Mouse (Mus musculus) natural killer cell, adult 2 months (primary cell): ENCODE measurements around the gene Gm13288.
A peak's percentile ranks its signal among the peaks of the same experiment; 100 is the strongest.
"Not testable (repeated sequence)": the region's sequence is repeated elsewhere in the genome, so short reads cannot be mapped to it uniquely, and the experiment has no call there.

Experiments used
- DNase-seq, 2 experiments: peaks; one replicate each; pipeline ENCODE4 v3.0.0; 2022; ENCODE audit warnings: low spot score in 2 of 2

The Gm13288 gene

DNA sequence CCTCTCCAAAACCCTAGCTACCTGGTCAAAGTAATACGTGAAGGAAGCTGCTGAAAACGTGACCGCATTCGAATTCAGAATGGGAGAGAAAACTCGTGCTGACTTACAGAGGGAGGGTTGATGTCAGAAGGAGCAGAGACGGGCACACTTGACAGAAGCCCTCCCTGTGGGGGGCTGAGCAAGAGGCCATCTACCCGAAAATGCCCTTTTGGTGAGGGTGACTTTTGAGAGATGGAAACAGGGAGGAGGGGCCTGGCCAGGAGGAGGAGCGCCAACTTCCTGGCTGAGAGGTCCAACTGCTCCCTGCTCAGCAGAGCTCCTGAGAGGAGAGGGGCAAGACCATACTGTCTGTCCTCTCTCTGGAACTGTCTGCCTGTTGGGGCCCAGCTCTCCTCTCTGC lies at the start of gene Gm13288:
TSS of gene Gm13288 (plus strand) at position 301 of the 400 bp plus-strand sequence.
- DNase-seq = not testable (repeated sequence)

DNA sequence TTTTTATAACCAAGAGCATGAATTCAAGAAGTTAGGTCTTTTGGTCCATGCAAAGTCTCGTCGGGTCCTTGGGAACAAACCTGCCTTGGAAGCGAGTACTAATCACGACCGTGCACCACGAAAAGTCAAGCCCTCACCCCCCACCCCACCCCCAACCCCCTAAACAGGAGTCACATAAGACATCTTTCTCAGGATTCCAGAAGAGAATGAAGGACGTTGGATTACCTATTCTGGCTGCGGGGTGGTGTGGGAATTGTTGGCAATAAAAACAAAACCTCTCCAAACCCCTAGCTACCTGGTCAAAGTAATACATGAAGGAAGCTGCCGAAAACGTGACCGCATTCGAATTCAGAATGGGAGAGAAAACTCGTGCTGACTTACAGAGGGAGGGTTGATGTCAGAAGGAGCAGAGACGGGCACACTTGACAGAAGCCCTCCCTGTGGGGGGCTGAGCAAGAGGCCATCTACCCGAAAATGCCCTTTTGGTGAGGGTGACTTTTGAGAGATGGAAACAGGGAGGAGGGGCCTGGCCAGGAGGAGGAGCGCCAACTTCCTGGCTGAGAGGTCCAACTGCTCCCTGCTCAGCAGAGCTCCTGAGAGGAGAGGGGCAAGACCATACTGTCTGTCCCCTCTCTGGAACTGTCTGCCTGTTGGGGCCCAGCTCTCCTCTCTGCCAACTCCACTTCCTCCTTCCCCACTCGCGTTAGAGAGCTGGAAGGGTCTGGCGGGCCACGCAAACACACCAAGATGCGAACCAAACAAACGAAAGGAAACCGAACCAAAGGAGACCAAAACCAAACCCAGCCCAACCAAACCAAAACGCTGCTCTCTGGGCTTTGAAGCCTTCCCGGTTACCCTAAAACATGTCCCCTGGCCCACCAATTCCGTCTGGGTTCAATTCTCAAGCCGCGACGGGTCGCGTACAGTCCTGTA lies 48.5 kb upstream of the Gm13288 start:
- DNase-seq = peak in 1 of 2 experiments; percentile 20

DNA sequence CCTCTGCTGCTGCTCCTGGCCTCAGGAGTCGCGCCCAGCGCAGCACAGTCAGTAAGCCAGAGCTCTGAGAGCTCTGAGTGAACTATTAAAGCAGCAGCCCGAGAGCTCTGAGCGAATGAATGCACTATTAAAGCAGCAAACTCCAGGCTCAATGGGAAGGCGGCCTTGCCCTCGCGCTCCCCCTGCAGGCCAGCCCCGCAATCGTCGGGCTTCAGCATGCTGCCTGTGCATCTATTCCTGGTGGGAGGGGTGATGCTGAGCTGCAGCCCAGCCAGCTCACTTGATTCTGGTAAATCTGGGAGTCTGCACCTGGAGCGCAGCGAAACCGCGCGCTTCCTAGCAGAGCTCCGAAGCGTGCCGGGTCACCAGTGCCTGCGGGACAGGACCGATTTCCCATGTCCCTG lies 47.7 kb upstream of the Gm13288 start:
- peak; percentile 90 to 92 for DNase-seq

DNA sequence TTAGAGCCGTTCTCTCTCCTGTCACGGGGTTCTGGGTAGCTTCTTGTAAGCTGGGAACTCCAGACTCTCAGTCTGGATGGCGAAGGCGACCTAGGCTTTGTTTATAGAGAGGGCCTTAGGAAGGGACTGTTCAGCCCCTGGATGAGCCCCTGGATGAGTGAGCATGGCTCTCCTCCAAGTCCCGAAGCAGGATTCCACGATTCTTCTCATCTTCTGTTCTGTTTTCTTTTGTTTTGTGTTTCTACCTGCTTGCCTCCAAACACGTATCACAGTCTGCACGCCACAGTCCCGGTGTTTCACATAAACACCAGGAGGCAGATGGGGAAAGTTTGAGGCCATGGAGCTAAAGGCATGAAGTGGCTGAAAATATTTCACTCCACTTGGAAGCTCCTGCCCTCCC lies 46.6 kb upstream of the Gm13288 start:
- not testable (repeated sequence) for DNase-seq

DNA sequence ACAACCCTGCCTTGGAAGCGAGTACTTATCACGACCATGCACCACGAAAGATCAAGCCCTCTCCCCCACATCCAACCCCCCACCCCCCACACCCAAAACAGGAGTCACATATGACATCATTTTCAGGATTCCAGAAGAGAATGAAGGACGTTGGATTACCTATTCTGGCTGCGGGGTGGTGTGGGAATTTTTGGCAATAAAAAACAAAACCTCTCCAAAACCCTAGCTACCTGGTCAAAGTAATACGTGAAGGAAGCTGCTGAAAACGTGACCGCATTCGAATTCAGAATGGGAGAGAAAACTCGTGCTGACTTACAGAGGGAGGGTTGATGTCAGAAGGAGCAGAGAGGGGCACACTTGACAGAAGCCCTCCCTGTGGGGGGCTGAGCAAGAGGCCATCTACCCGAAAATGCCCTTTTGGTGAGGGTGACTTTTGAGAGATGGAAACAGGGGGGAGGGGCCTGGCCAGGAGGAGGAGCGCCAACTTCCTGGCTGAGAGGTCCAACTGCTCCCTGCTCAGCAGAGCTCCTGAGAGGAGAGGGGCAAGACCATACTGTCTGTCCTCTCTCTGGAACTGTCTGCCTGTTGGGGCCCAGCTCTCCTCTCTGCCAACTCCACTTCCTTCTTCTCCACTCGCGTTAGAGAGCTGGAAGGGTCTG lies 45.6 kb upstream of the Gm13288 start, which contains the start of gene Gm13283:
TSS of gene Gm13283 (plus strand) at position 510 of the 659 bp plus-strand sequence.
- peak; percentile 22 to 25 for DNase-seq

DNA sequence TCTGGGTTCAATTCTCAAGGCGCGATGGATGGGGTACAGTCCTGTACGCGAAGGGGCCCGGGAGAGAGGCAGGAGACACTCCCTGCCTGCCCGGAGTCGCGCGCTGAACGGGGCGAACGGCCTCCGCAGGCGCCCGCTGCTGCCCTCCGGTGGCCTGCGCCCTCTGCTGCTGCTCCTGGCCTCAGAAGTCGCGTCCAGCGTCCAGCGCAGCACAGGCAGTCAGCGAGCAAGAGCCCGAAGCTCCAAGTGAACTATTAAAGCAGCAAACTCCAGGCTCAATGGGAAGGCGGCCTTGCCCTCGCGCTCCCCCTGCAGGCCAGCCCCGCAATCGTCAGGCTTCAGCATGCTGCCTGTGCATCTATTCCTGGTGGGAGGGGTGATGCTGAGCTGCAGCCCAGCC lies 44.9 kb upstream of the Gm13288 start:
- peak; percentile 63 to 64 for DNase-seq

DNA sequence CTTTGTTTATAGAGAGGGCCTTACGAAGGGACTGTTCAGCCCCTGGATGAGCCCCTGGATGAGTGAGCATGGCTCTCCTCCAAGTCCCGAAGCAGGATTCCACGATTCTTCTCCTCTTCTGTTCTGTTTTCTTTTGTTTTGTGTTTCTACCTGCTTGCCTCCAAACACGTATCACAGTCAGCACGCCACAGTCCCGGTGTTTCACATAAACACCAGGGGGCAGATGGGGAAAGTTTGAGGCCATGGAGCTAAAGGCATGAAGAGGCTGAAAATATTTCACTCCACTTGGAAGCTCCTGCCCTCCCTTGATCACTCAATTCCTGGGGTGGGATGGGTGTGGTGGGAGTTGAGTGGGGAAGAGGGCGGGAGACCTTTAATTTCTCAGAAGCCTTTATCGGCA lies 43.6 kb upstream of the Gm13288 start:
- peak; percentile 57 to 74 for DNase-seq

DNA sequence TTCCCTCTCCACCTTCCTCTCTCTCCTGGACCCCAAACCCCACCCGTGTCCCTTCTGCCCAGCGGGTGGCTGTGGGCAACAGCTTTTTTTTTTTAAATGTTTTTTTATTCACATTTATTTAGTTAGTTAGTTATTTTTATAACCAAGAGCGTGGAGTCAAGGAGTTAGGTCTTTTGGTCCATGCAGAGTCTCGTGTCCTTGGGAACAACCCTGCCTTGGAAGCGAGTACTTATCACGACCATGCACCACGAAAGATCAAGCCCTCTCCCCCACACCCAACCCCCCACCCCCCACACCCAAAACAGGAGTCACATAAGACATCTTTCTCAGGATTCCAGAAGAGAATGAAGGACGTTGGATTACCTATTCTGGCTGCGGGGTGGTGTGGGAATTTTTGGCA lies 43.0 kb upstream of the Gm13288 start:
- DNase-seq = not testable (repeated sequence)

DNA sequence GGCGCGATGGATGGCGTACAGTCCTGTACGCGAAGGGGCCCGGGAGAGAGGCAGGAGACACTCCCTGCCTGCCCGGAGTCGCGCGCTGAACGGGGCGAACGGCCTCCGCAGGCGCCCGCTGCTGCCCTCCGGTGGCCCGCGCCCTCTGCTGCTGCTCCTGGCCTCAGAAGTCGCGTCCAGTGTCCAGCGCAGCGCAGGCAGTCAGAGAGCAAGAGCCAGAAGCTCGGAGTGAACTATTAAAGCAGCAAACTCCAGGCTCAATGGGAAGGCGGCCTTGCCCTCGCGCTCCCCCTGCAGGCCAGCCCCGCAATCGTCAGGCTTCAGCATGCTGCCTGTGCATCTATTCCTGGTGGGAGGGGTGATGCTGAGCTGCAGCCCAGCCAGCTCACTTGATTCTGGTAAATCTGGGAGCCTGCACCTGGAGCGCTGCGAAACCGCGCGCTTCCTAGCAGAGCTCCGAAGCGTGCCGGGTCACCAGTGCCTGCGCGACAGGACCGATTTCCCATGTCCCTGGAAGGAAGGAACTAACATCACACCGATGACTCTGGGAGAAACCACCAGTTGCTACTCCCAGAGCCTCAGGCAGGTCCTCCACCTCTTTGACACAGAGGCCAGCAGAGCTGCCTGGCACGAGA lies 41.8 kb upstream of the Gm13288 start:
- peak; percentile 47 to 52 for DNase-seq

DNA sequence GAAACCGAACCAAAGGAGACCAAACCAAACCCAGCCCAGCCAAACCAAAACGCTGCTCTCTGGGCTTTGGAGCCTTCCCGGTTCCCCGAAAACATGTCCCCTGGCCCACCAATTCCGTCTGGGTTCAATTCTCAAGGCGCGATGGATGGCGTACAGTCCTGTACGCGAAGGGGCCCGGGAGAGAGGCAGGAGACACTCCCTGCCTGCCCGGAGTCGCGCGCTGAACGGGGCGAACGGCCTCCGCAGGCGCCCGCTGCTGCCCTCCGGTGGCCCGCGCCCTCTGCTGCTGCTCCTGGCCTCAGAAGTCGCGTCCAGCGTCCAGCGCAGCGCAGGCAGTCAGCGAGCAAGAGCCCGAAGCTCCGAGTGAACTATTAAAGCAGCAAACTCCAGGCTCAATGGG lies 31.8 kb upstream of the Gm13288 start, which contains the start of gene Gm13290:
TSS of gene Gm13290 (plus strand) at position 301 of the 400 bp plus-strand sequence.
- DNase-seq = not testable (repeated sequence)

DNA sequence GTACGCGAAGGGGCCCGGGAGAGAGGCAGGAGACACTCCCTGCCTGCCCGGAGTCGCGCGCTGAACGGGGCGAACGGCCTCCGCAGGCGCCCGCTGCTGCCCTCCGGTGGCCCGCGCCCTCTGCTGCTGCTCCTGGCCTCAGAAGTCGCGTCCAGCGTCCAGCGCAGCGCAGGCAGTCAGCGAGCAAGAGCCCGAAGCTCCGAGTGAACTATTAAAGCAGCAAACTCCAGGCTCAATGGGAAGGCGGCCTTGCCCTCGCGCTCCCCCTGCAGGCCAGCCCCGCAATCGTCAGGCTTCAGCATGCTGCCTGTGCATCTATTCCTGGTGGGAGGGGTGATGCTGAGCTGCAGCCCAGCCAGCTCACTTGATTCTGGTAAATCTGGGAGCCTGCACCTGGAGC lies 28.7 kb upstream of the Gm13288 start, which contains the start of gene Gm13289:
TSS of gene Gm13289 (plus strand) at position 301 of the 400 bp plus-strand sequence.
- DNase-seq = not testable (repeated sequence)

DNA sequence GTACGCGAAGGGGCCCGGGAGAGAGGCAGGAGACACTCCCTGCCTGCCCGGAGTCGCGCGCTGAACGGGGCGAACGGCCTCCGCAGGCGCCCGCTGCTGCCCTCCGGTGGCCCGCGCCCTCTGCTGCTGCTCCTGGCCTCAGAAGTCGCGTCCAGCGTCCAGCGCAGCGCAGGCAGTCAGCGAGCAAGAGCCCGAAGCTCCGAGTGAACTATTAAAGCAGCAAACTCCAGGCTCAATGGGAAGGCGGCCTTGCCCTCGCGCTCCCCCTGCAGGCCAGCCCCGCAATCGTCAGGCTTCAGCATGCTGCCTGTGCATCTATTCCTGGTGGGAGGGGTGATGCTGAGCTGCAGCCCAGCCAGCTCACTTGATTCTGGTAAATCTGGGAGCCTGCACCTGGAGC lies 25.8 kb upstream of the Gm13288 start, which contains the start of gene Gm13272:
TSS of gene Gm13272 (plus strand) at position 301 of the 400 bp plus-strand sequence.
- not testable (repeated sequence) for DNase-seq

DNA sequence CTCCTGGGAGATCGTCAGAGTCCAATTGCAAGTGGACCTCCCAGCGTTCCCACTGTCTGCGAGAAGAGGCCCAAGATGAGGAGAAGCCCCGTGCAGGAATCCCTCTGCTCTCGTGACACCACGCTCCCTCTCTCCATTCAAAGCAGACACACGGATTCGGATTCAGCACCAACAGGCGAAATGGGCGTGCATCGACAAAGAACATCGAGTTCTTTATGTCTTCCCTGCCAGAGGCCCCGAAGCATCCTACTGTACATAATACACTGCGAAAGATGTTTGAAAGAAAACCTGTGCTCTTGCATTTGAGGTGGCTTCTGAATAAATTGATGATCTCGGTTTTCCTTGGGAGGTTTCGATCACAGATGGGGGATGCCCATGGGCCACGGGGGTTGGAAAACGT lies 25.0 kb upstream of the Gm13288 start:
- DNase-seq = not testable (repeated sequence)

DNA sequence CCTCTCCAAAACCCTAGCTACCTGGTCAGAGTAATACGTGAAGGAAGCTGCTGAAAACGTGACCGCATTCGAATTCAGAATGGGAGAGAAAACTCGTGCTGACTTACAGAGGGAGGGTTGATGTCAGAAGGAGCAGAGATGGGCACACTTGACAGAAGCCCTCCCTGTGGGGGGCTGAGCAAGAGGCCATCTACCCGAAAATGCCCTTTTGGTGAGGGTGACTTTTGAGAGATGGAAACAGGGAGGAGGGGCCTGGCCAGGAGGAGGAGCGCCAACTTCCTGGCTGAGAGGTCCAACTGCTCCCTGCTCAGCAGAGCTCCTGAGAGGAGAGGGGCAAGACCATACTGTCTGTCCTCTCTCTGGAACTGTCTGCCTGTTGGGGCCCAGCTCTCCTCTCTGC lies 23.5 kb upstream of the Gm13288 start, which contains the start of gene Ifnz:
TSS of gene Ifnz (plus strand) at position 301 of the 400 bp plus-strand sequence.
- DNase-seq = not testable (repeated sequence)

DNA sequence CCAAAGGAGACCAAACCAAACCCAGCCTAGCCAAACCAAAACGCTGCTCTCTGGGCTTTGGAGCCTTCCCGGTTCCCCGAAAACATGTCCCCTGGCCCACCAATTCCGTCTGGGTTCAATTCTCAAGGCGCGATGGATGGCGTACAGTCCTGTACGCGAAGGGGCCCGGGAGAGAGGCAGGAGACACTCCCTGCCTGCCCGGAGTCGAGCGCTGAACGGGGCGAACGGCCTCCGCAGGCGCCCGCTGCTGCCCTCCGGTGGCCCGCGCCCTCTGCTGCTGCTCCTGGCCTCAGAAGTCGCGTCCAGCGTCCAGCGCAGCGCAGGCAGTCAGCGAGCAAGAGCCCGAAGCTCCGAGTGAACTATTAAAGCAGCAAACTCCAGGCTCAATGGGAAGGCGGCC lies 23.0 kb upstream of the Gm13288 start:
- DNase-seq = not testable (repeated sequence)

DNA sequence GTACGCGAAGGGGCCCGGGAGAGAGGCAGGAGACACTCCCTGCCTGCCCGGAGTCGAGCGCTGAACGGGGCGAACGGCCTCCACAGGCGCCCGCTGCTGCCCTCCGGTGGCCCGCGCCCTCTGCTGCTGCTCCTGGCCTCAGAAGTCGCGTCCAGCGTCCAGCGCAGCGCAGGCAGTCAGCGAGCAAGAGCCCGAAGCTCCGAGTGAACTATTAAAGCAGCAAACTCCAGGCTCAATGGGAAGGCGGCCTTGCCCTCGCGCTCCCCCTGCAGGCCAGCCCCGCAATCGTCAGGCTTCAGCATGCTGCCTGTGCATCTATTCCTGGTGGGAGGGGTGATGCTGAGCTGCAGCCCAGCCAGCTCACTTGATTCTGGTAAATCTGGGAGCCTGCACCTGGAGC lies 19.9 kb upstream of the Gm13288 start, which contains the start of gene Gm13276:
TSS of gene Gm13276 (plus strand) at position 301 of the 400 bp plus-strand sequence.
- not testable (repeated sequence) for DNase-seq

DNA sequence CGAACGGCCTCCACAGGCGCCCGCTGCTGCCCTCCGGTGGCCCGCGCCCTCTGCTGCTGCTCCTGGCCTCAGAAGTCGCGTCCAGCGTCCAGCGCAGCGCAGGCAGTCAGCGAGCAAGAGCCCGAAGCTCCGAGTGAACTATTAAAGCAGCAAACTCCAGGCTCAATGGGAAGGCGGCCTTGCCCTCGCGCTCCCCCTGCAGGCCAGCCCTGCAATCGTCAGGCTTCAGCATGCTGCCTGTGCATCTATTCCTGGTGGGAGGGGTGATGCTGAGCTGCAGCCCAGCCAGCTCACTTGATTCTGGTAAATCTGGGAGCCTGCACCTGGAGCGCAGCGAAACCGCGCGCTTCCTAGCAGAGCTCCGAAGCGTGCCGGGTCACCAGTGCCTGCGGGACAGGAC lies 16.9 kb upstream of the Gm13288 start, which contains the start of gene Gm13277:
TSS of gene Gm13277 (plus strand) at position 231 of the 400 bp plus-strand sequence.
- peak; percentile 63 to 68 for DNase-seq

DNA sequence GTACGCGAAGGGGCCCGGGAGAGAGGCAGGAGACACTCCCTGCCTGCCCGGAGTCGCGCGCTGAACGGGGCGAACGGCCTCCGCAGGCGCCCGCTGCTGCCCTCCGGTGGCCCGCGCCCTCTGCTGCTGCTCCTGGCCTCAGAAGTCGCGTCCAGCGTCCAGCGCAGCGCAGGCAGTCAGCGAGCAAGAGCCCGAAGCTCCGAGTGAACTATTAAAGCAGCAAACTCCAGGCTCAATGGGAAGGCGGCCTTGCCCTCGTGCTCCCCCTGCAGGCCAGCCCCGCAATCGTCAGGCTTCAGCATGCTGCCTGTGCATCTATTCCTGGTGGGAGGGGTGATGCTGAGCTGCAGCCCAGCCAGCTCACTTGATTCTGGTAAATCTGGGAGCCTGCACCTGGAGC lies 14.1 kb upstream of the Gm13288 start, which contains the start of gene Gm13278:
TSS of gene Gm13278 (plus strand) at position 301 of the 400 bp plus-strand sequence.
- DNase-seq = not testable (repeated sequence)

DNA sequence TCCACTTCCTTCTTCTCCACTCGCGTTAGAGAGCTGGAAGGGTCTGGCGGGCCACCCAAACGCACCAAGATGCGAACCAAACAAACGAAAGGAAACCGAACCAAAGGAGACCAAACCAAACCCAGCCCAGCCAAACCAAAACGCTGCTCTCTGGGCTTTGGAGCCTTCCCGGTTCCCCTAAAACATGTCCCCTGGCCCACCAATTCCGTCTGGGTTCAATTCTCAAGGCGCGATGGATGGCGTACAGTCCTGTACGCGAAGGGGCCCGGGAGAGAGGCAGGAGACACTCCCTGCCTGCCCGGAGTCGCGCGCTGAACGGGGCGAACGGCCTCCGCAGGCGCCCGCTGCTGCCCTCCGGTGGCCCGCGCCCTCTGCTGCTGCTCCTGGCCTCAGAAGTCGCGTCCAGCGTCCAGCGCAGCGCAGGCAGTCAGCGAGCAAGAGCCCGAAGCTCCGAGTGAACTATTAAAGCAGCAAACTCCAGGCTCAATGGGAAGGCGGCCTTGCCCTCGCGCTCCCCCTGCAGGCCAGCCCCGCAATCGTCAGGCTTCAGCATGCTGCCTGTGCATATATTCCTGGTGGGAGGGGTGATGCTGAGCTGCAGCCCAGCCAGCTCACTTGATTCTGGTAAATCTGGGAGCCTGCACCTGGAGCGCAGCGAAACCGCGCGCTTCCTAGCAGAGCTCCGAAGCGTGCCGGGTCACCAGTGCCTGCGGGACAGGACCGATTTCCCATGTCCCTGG lies 11.2 kb upstream of the Gm13288 start, which contains the start of gene Gm13275:
TSS of gene Gm13275 (plus strand) at position 552 of the 740 bp plus-strand sequence.
- DNase-seq = peak; percentile 74 to 77

DNA sequence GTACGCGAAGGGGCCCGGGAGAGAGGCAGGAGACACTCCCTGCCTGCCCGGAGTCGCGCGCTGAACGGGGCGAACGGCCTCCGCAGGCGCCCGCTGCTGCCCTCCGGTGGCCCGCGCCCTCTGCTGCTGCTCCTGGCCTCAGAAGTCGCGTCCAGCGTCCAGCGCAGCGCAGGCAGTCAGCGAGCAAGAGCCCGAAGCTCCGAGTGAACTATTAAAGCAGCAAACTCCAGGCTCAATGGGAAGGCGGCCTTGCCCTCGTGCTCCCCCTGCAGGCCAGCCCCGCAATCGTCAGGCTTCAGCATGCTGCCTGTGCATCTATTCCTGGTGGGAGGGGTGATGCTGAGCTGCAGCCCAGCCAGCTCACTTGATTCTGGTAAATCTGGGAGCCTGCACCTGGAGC lies 8.2 kb upstream of the Gm13288 start, which contains the start of gene Gm13279:
TSS of gene Gm13279 (plus strand) at position 301 of the 400 bp plus-strand sequence.
- not testable (repeated sequence) for DNase-seq
